Mouse (Mus musculus): ENCODE results near the gene Etv2.

- no peak for TF ChIP-seq CTCF (IDR thresholded peaks at IDR 0.05; ENCODE audit: low read depth, low read length)
- TF ChIP-seq POLR2A (IDR thresholded peaks at IDR 0.05; ENCODE audit: extremely low read depth, insufficient read depth, low read length): no peak
Measured at GRCm38 (mm10) chr7:30586455-30587020, 49.1 kb downstream of the Etv2 start.

All from liver, adult 2 months (tissue).